Mouse (Mus musculus) liver, postnatal 0 days (tissue): ENCODE measurements around the gene Iqca. TPM values are rescaled to one million over a fixed set of nuclear protein-coding genes. Genes with fewer than 3 reads are reported as not detected.

Experiments
- ATAC-seq: fragments of 200-750 bp; cut with Nextera tagmentation; 2 replicates; pipeline ENCODE4 v1.8.0; 2017; ENCODE audit warnings: mild to moderate bottlenecking, moderate library complexity
- DNase-seq: peaks from one replicate; pipeline ENCODE4 v3.0.0-alpha.2; 2016
- H3K27ac ChIP-seq: fragments of 300-500 bp; sonication (generic); 2 replicates; pipeline ENCODE4 v1.5.1; 2014; ENCODE audit warnings: antibody characterized with exemption, moderate library complexity, mild to moderate bottlenecking, low read depth
- H3K27me3 ChIP-seq: fragments of 300-500 bp; sonication (generic); 2 replicates; pipeline ENCODE4 v1.6.1; 2014; ENCODE audit warnings: low read length, control low read depth, mixed read lengths; ENCODE audit not compliant: insufficient read depth
- H3K36me3 ChIP-seq: fragments of 300-500 bp; sonication (generic); replicated peaks from 2 replicates; pipeline ENCODE4 v1.6.1; 2014; ENCODE audit warnings: mild to moderate bottlenecking, control low read depth, low read length, moderate library complexity, mixed read lengths; ENCODE audit not compliant: insufficient read depth
- H3K4me1 ChIP-seq: fragments of 300-500 bp; sonication (generic); 2 replicates; pipeline ENCODE4 v1.6.1; 2014; ENCODE audit warnings: antibody characterized with exemption, mild to moderate bottlenecking, control low read depth; ENCODE audit not compliant: insufficient read depth
- H3K4me2 ChIP-seq: fragments of 300-500 bp; sonication (generic); 2 replicates; pipeline ENCODE4 v1.6.1; 2014; ENCODE audit warnings: low read depth, mild to moderate bottlenecking, low read length, moderate library complexity, mixed read lengths
- H3K4me3 ChIP-seq: fragments of 300-500 bp; sonication (generic); 2 replicates; pipeline ENCODE4 v1.5.1; 2014; ENCODE audit warnings: low read depth, low read length
- H3K9ac ChIP-seq: fragments of 300-500 bp; sonication (generic); replicated peaks from 2 replicates; pipeline ENCODE4 v1.6.1; 2014; ENCODE audit warnings: mild to moderate bottlenecking, moderate library complexity
- H3K9me3 ChIP-seq: fragments of 300-500 bp; sonication (generic); 2 replicates; pipeline ENCODE4 v1.6.1; 2016; ENCODE audit warnings: mild to moderate bottlenecking, control low read depth, low read length, mixed read lengths
- CTCF ChIP-seq: sonication (generic); IDR thresholded peaks from 2 replicates; pipeline ENCODE4 v1.5.1; 2016; ENCODE audit warnings: antibody characterized with exemption, low read depth
- EP300 ChIP-seq: IDR thresholded peaks from 2 replicates; pipeline ENCODE4 v1.6.1; 2016; ENCODE audit warnings: antibody characterized with exemption, low read depth, mild to moderate bottlenecking
- WGBS: fragments of 180-500 bp; shearing (Covaris S2); extraction: QIAGEN DNeasy Blood & Tissue Kit; methylation state at CpG from one replicate; pipeline ENCODE4 v1.1.7; 2014; ENCODE audit not compliant: insufficient replicate concordance; 5-methylcytosine and 5-hydroxymethylcytosine counted together
- polyA plus RNA-seq: library from polyadenylated mRNA; unstranded; fragments of >200 nt; fragmentation: Nextera tagmentation; extraction: Ambion mirVana; gene quantifications from 2 replicates; pipeline ENCODE4 v1.2.1, GENCODE M21; 2015

Gene Iqca
- polyA plus RNA-seq, 1 experiment from 2014 or later = 1.5 TPM

GRCm38 (mm10) chr1:90186173-90186572 lies 33.0 kb upstream of the Iqca start:
- Histone ChIP-seq H3K27ac (no peak overlapping the region), H3K9me3 (no peaks in the 10 kb centered on the region), H3K9ac (no peak overlapping the region), H3K4me1 (no peaks in the 10 kb centered on the region), H3K36me3 (no peaks in the 10 kb centered on the region), H3K4me2 (no peak overlapping the region), H3K27me3 (no peaks in the 10 kb centered on the region), H3K4me3 (no peak overlapping the region)
- no peak for DNase-seq
- no peak for ATAC-seq
- WGBS = 56% methylated on average over 4 of the region's 4 CpGs
- TF ChIP-seq EP300 (no peak), CTCF (no peak)

- no peak overlapping the region for H3K9ac ChIP-seq
- no peaks in the 10 kb centered on the region for H3K27me3 ChIP-seq
- no peak overlapping the region for H3K27ac ChIP-seq
- no peak for TF ChIP-seq CTCF
- TF ChIP-seq EP300 = no peak
- H3K4me1 ChIP-seq = no peaks in the 10 kb centered on the region
- no peak for ATAC-seq
- H3K4me2 ChIP-seq = no peak overlapping the region
- WGBS = 64% methylated on average over 6 of the region's 6 CpGs
- no peak overlapping the region for H3K4me3 ChIP-seq
- no peaks in the 10 kb centered on the region for H3K36me3 ChIP-seq
- DNase-seq = no peak
- H3K9me3 ChIP-seq = no peaks in the 10 kb centered on the region
Measured at GRCm38 (mm10) chr1:90183602-90184001, 30.4 kb upstream of the Iqca start.

- no peaks in the 10 kb centered on the region for H3K4me1 ChIP-seq
- TF ChIP-seq CTCF = no peak
- TF ChIP-seq EP300 = no peak
- no peak overlapping the region for H3K27ac ChIP-seq
- no peaks in the 10 kb centered on the region for H3K9me3 ChIP-seq
- no peaks in the 10 kb centered on the region for H3K36me3 ChIP-seq
- no peak overlapping the region for H3K4me3 ChIP-seq
- no peak overlapping the region for H3K4me2 ChIP-seq
- H3K9ac ChIP-seq = no peak overlapping the region
- WGBS = 66% methylated on average over 5 of the region's 5 CpGs
- H3K27me3 ChIP-seq = no peaks in the 10 kb centered on the region
- DNase-seq (no peak), ATAC-seq (no peak)
Measured at GRCm38 (mm10) chr1:90182521-90182920, 29.3 kb upstream of the Iqca start.

- DNase-seq = no peak
- no peaks in the 10 kb centered on the region for H3K4me1 ChIP-seq
- 69% methylated on average over 12 of the region's 12 CpGs for WGBS
- H3K9me3 ChIP-seq = no peaks in the 10 kb centered on the region
- no peak overlapping the region for H3K4me2 ChIP-seq
- no peak overlapping the region for H3K27ac ChIP-seq
- no peak for ATAC-seq
- no peaks in the 10 kb centered on the region for H3K27me3 ChIP-seq
- no peak overlapping the region for H3K9ac ChIP-seq
- no peaks in the 10 kb centered on the region for H3K36me3 ChIP-seq
- TF ChIP-seq EP300 (no peak), CTCF (no peak)
- H3K4me3 ChIP-seq = no peak overlapping the region
Measured at GRCm38 (mm10) chr1:90180966-90181699, 27.9 kb upstream of the Iqca start.

DNA sequence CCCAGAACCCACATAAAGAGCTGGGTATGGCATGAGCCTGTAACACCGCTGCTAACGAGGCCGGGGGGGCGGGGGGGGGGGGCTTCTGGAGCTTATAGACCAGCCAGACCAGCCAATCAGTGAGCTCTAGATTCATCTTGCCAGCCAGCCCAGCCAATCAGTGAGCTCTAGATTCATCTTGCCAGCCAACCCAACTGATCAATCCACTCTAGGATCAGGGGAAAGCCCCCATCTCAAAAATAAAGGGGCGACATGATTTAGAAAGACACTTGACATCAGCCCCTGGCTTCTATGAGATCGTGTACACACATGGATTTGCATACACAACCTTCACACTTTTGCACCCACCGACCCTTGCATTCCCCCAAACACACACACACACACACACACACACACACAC lies 27.3 kb upstream of the Iqca start:
- H3K4me2 ChIP-seq = no peak overlapping the region
- DNase-seq = no peak
- no peak for ATAC-seq
- H3K4me3 ChIP-seq = no peak overlapping the region
- H3K4me1 ChIP-seq = no peaks in the 10 kb centered on the region
- 63% methylated on average over 7 of the region's 7 CpGs for WGBS
- no peak overlapping the region for H3K27ac ChIP-seq
- no peaks in the 10 kb centered on the region for H3K27me3 ChIP-seq
- H3K9ac ChIP-seq = no peak overlapping the region
- no peaks in the 10 kb centered on the region for H3K36me3 ChIP-seq
- no peaks in the 10 kb centered on the region for H3K9me3 ChIP-seq
- TF ChIP-seq CTCF (no peak), EP300 (no peak)

- ATAC-seq (no peak), DNase-seq (no peak)
- Histone ChIP-seq H3K4me3 (no peak overlapping the region), H3K9ac (no peak overlapping the region), H3K36me3 (no peaks in the 10 kb centered on the region), H3K9me3 (no peaks in the 10 kb centered on the region), H3K4me2 (no peak overlapping the region), H3K4me1 (no peaks in the 10 kb centered on the region), H3K27ac (no peak overlapping the region), H3K27me3 (no peaks in the 10 kb centered on the region)
- WGBS = 53% methylated on average over 5 of the region's 5 CpGs
- TF ChIP-seq EP300 (no peak), CTCF (no peak)
Measured at GRCm38 (mm10) chr1:90177978-90178377, 24.8 kb upstream of the Iqca start.

GRCm38 (mm10) chr1:90177565-90177964 lies 24.4 kb upstream of the Iqca start:
- TF ChIP-seq EP300 = no peak
- TF ChIP-seq CTCF = no peak
- Histone ChIP-seq H3K27me3 (no peaks in the 10 kb centered on the region), H3K27ac (no peak overlapping the region), H3K4me2 (no peak overlapping the region), H3K4me3 (no peak overlapping the region), H3K4me1 (no peaks in the 10 kb centered on the region), H3K36me3 (no peaks in the 10 kb centered on the region), H3K9ac (no peak overlapping the region), H3K9me3 (no peaks in the 10 kb centered on the region)
- DNase-seq (no peak), ATAC-seq (no peak)
